Mouse (Mus musculus) embryonic fibroblast, embryonic 13.5 days (primary cell): ENCODE measurements at regions not wholly inside any gene's neighbourhood (a gene's known extent, or its start where the extent isn't known, plus 50 kb on each side); places are given as distances from the start of the nearest gene placed in this dataset.

Experiments
- CTCF ChIP-seq: IDR thresholded peaks from 2 replicates; pipeline ENCODE4 v1.5.1; 2011; ENCODE audit warnings: mild to moderate bottlenecking, control low read depth, low read length, moderate library complexity, borderline replicate concordance; ENCODE audit not compliant: insufficient read depth
- POLR2A ChIP-seq: IDR thresholded peaks from 2 replicates; pipeline ENCODE4 v1.6.1; 2011; ENCODE audit warnings: low read depth, mild to moderate bottlenecking, control low read depth, low read length, moderate library complexity

DNA sequence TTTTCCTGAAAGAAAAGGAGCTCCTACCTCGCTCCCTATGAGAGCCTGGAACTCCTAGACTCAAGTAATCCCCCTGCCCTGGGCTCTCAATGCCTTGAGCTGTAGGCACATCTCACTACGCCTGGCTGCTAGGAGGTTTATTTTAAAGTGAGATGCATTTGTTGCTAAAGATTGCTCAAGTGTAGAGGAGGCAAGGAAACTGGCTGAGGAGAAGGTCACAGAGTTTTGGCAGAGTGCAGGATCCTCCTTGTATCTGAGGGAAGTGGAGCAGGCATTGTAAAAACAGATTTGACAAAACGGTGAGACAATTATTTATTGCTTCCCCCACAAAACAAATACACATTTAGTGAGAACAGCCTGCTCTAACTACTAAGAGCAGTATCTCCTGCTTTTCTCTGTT is 228.7 kb downstream of the Gm5426 start:
- no peak for TF ChIP-seq POLR2A
- no peak for TF ChIP-seq CTCF
